Comparison of ENCODE assay signal across 1 mouse cellular context in the genomic region with DNA sequence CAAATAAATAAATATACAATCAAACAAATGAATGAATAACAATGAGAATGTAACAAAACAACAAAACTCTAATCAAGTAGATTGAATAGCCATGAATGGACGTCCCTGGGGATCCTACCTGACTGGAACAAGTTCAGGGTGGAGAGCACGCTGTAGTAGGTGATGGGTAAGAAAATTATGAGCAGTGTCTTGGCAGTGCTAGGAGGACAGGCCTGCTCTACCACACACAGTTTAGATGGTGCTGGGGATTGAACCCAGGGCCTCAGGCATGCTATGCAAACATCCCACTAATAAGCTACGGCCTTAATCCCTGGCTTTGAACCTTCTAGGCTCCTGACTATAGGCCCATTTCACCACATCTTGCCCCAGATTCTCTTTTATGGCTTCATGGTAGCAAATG.
TF ChIP-seq lines count a peak whose summit lies in the region.

No protein-coding gene starts in this region.

TF ChIP-seq in CH12.LX, 34 proteins besides CTCF, POLR2A, EP300 and RAD21:
- no peak for TF ChIP-seq ZC3H11A (IDR thresholded peaks at IDR 0.05; ENCODE audit: low read depth, low read length)
- TF ChIP-seq MEF2A (IDR thresholded peaks at IDR 0.05; ENCODE audit: borderline replicate concordance, low read depth, low read length), result no peak
- no peak for TF ChIP-seq KAT2A (IDR thresholded peaks at IDR 0.05; ENCODE audit: insufficient replicate concordance, low read length)
- no peak for TF ChIP-seq ZNF384 (IDR thresholded peaks at IDR 0.05; ENCODE audit: low read depth, low read length)
- no peak for TF ChIP-seq MXI1 (IDR thresholded peaks at IDR 0.05; ENCODE audit: low read depth, low read length)
- no peak for TF ChIP-seq BHLHE40 (IDR thresholded peaks at IDR 0.05; ENCODE audit: low read depth, low read length)
- TF ChIP-seq GABPA (IDR thresholded peaks at IDR 0.05; ENCODE audit: insufficient replicate concordance, low read depth, low read length), result no peak
- TF ChIP-seq ZMIZ1 (IDR thresholded peaks at IDR 0.05; ENCODE audit: low read depth, low read length), result no peak
- TF ChIP-seq NELFE (IDR thresholded peaks at IDR 0.05; ENCODE audit: low read depth, low read length), result no peak
- no peak for TF ChIP-seq TCF12 (IDR thresholded peaks at IDR 0.05; ENCODE audit: low read depth, low read length)
- no peak for TF ChIP-seq ELF1 (IDR thresholded peaks at IDR 0.05; ENCODE audit: low read depth, low read length)
- no peak for TF ChIP-seq NRF1 (IDR thresholded peaks at IDR 0.05; ENCODE audit: low read depth, low read length)
- TF ChIP-seq POLR2AphosphoS2 (IDR thresholded peaks at IDR 0.05; ENCODE audit: low read depth, low read length), result no peak
- TF ChIP-seq ETS1 (conservative IDR thresholded peaks at IDR 0.05; ENCODE audit: low read depth, low read length), result no peak
- TF ChIP-seq IRF4 (IDR thresholded peaks at IDR 0.05; ENCODE audit: low read depth, low read length), result no peak
- TF ChIP-seq RCOR1 (conservative IDR thresholded peaks at IDR 0.05; ENCODE audit: low read depth, low read length), result no peak
- no peak for TF ChIP-seq TBP (conservative IDR thresholded peaks at IDR 0.05; ENCODE audit: low read depth, low read length)
